Mouse (Mus musculus) layer of hippocampus, postnatal 25 days (tissue): ENCODE data around the gene Cpne4. TPM values are rescaled to one million over a fixed set of nuclear protein-coding genes. Genes with fewer than 3 reads are reported as not detected.

ENCODE experiments used
- DNase-seq, 2 experiments: peaks; one replicate each; pipeline ENCODE4 v3.0.0; 2022; ENCODE audit warnings: mixed read lengths in 2 of 2, low spot score in 1 of 2; ENCODE audit errors: extremely low spot score in 1 of 2
- total RNA-seq, 2 experiments: library from RNA; stranded (reverse); gene quantifications; 2 replicates each; pipeline ENCODE4 v1.2.3; 2021

The Cpne4 gene
- total RNA-seq: 100 to 1,000 TPM; 107 to 114 TPM

DNA sequence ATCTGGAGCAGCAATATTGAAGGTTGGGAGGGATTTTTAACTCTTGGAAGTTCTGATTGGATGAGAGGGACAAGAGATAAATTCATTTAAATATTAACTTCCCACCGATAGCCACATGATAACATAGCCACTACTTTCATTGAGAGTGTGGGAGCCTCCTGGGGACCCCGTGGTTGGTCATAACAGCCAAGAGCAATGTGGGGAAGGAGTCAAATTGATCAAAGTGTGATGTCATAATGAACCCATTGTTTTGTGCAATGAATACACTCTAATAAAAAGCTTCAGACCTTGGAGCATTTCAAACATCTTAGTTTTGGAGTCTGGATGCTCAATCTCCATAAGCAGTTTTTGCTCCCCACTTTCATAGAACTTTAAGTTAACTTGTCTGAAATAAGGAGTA lies at the start of gene Cpne4:
Gene Cpne4, plus strand, starts transcription at position 301 of the 400 bp plus-strand sequence.
- DNase-seq: no peak

DNA sequence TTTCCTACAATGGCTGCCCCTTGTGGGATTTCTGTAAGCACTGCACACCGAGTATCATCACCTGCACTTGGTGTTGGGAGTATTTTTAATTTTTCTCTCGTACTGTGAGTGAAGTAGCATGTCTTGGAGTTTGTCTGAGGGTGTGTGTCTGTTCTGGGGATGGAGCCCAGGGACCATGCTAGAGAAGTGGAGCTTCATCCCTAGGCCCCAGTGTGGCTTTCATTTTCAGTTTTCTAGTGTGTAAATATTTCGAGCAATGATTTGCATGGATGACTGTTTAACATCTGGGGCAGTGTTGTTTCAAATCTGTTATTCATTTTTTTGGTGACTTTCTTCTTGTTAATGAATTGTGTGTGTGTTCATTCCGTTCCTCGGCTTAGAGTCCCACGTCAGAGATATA lies 31.9 kb upstream of the Cpne4 start:
- DNase-seq: no peak

DNA sequence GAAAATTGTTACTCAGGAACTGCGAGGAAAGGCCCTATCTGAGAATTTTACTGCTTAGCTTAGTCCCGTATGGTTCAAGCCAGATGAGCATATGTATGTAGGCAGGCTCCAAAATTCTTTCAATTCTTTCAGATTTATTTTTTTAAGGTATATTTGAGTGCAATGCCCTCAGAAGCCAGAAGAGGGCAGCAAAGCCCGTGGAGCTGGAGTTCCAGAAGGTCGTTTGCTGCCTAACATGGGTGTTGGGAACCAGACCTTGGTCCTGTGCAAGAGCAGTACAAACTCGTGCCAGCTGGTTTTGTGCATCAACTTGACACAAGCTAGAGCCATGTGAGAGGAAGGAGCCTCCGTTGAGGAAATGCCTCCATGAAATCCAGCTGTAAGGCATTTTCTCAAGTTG lies 11.6 kb upstream of the Cpne4 start:
- peak in 1 of 2 experiments; percentile 8 for DNase-seq

DNA sequence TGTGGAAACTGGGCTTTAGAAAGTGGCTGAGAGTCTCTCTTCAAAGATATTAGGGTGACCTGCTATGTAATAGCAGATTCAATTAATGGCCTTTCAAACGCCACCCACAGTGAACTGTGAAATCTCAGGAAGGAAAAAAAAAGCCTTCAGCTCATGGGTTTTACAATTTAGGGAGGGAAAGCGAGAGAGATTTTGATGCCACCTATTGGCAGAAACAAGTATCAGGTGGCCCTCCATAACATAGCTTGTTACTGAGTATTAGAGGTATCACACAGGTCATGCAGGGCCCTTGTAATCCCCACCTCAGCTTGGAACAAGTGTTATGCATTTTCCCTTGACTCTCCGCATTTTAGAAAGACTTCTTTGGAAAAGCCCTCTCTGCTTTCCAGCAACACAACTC lies 18.7 kb downstream of the Cpne4 start:
- DNase-seq: no peak

DNA sequence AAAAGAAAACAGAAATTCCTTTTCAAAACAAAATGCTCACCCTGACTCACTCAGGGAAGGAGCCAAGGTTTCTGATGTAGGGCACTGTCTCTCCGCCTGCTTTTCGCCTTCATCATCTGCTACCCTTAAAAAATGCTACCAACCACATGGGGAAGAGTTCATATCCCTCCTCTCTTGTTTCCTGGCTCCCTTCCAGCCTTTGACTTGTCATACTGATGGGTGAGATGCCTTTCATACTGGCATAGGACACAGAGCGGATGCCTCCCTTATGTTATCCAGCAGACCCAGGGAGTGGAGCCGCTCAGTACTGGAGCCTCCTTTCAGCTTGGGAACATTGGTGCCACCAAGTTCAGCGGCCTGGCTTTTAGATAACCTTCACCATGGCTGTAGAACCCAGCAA lies 19.4 kb downstream of the Cpne4 start:
- DNase-seq: peak in 1 of 2 experiments; percentile 20

- no peak for DNase-seq
Measured at GRCm38 (mm10) chr9:104567096-104567495, 20.0 kb downstream of the Cpne4 start.

DNA sequence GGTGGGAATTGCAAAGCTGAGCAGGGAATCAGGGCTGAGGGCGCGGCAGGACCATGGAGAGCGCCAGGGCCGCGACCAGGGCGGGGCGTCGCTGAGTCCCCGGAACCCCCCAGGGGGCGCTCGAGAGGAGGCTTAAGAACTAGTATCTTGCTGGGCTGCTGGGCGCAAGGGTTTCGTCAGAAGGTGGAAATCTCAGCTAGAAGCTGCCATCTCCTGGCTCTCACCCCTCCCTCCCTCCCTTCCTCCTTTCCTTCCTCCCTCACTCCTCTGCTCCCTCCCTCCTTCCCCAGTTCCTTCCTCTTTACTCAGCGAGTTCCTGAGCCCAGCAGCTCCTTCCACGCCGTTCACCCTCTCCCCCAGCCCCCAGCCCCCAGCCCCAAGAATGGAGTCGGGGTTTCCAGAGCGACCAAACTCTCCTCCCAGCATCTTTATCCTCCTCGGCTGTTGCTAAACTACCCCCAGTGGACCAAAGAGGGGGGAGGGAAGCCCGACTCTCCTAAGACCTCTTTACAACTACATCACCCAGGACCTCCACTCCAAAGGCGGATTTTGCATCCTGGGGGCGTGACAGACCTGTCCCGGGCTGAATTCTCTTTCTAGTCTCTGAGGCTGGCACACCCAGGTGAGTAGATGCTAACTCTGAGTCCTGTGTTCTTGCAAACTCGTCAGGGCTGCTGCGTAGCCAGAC lies 22.5 kb downstream of the Cpne4 start:
- DNase-seq: peak; percentile 76 to 93

DNA sequence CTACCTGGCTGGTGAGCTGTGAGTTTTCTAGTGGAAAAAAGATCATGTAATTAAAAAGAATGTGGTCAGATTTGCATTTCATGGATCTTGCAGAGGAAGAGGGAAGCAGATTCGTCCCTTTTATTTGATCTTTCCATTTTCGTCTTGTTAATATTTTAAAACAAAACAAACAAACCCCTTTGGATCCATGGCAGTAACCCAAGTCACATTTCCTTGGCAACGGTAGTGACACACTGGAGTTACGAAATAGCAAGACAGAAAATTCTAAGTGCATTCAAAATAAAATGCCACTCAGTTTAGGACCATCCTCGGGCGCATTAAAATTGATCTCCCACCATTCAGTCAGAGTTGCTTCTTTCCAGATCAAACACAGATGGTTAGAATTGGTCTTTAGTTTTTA lies 25.8 kb downstream of the Cpne4 start:
- DNase-seq: no peak

- peak; percentile 61 to 83 for DNase-seq
Measured at GRCm38 (mm10) chr9:104574476-104574875, 27.4 kb downstream of the Cpne4 start.

DNA sequence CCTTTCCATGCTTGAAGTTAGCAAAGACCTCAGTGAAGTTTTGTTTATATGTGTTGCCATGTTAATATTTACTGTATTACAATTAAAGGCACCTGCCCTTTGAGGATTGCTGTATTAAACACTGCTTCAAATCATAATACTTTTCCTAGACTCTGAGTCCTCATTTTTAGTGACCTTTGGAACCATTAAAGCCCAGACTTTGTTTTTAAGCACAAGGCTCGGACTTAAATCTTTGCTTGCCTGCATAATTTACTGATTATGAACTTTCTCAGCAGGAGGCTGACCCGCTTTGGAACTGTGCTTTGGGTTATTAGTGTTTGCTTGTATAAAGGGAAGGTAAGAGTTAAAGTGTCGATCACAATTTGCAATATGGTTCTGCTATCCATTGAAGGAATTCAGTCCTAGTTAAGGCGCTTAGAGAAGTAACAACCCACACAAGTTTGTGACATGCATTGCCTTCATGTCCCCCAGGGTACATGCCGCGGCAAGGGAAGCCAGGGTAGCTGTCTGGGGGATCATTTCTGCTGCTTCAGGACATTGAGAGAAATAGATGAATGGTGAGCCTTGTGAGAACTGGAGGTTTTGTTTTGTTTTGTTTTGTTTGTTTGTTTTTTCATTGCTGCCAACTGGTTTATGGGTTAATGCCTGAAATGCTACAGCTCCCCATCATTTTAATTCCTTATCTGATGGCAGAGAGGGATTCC lies 35.0 kb downstream of the Cpne4 start:
- DNase-seq: no peak

DNA sequence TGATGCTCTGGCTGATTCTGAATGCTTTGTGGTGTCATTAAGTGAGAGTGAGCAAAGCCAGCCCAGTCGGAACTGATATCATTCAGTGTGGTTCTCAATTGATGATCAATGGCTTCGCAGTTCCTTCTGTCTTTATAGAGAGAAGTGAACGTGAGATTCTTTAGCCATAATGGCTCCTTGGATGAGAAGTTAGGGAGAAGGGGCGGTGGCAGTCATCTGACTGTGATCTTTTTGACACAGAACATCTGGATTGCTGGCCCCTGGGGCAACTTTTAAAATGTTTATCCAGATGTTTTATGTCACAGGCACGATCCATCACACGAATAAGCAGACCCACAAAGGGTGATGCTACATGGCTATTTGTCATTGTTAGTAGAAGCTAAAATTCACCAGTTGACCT lies 35.6 kb downstream of the Cpne4 start:
- no peak for DNase-seq

DNA sequence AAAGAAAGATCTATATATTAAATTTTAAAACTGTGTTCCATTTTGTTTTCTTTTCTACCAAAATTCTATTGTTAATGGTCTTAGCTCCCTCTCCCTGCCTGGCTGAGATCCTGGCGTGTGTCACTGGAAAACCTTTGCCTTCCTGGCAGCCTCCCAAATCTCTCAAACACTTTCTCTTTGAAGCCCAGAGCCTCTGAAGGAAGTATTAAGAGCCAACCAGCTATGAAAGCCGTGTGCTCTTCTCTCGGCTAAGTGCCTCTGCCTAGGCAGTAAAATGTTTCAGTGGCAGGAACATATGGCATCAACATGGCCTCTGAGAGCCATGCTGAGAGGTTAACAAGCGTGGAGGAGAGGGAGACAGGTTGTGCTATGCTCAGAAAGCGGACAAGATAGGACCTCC lies 47.5 kb downstream of the Cpne4 start:
- no peak for DNase-seq

- no peak for DNase-seq
Measured at GRCm38 (mm10) chr9:104594979-104595378, 47.9 kb downstream of the Cpne4 start.

GRCm38 (mm10) chr9:104612523-104612922 lies 65.4 kb downstream of the Cpne4 start:
- DNase-seq: no peak

- no peak for DNase-seq
Measured at GRCm38 (mm10) chr9:104616691-104617090, 69.6 kb downstream of the Cpne4 start.

DNA sequence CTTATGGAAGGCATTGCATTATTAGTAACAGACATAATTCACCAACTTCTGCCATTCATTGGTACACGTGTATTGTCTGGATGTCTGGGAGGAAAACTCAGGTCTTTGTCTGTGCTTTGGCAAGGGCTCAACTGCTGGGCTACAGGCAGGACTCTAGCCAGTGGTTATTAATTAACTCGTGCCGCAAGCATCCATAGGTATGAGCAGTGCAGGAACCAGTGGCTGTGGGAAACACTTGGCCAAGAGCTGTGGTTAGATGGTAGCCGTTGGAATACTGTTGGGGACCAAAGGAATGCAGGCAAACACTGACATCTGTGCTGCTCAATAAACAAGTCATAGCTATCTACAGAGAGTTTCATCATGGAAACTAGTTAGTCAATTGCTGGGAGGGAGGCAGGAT lies 76.5 kb downstream of the Cpne4 start:
- DNase-seq: no peak

GRCm38 (mm10) chr9:104627816-104628215 lies 80.7 kb downstream of the Cpne4 start:
- no peak for DNase-seq

DNA sequence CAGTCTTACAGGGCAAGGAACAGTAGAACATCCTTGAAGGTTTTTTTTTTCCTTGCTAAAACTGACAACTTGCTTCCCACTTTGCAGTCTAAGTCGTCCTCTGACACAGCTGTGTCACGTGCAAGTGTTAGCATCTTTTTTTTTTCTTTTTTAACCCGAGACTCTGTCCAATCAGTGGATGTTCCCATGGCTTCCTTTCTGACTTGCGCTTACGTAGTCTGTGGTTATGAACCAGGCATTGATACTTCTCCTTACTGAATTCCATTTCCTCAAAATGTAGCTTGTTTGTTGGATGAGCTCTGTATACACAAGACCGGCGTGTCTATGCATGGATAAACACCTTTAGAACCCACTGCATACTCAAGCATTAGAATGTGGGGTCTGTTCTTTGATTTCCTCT lies 82.2 kb downstream of the Cpne4 start:
- no peak for DNase-seq

- no peak for DNase-seq
Measured at GRCm38 (mm10) chr9:104646348-104646994, 99.4 kb downstream of the Cpne4 start.

DNA sequence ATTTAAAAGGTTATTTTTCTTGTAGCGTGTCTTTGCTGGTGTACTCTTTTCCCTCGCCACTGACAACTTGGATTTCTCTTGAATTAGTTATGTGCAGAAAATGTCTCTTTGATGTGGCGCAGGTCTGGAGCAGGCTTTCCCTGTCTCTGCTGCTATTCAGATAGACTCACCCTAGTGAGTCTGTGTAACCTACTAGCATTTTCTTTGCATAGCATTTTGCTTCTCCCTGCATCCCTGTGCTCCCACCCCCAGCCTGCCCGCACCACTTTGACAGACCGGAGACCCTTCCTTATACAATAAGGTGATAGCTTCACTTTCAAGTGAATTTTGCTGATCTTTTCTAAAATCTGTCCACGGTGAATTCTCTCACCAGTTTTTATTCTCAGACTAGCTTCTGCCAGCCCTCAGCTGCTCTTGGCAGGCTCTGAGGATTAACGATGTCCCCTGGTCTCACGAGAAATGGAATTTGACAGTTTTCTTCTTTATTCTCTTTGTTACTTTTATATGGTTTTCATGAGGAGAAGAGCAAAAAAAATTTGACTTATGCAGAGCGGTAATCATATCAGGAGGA lies 105.7 kb downstream of the Cpne4 start:
- DNase-seq: no peak

DNA sequence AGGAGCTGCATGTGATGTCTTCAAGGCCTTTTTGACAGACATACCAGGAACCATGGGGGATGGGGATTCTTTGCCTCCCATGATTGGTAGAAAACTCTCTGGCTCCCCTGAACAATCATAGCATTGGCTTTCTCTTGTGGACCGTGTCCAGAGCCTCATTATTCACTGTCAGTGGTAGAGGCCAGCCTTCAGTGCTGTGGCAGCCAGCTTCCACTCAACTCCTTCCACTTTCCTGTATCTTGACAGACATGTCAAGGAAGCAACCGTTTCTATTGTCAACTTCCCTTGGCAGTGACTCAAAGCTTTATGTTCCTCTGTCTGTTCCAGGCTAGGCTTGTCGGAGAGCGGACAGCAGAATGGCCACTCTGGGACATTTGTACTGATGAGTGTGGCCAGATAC lies 112.7 kb downstream of the Cpne4 start:
- DNase-seq: no peak
